Mouse (Mus musculus): ENCODE results near the gene Flnc. TPM values are rescaled to one million over a fixed set of nuclear protein-coding genes. Genes with fewer than 3 reads are reported as not detected.
A peak's percentile ranks its signal among the peaks of the same experiment; 100 is the strongest.

Flnc gene
- polyA plus RNA-seq, 1 experiment from 2014 or later = 6.1 TPM

- Histone ChIP-seq H3K36me3 (ENCODE audit: control insufficient read depth, insufficient read depth, low read length) (peaks cover 11% of the 10 kb centered on the region), H3K4me1 (ENCODE audit: control insufficient read depth, insufficient read depth, low read length) (peaks cover 7% of the 10 kb centered on the region; the same call in 1 of the 2 replicates), H3K27me3 (replicated peaks; ENCODE audit: control insufficient read depth, insufficient read depth, low read length) (no peaks in the 10 kb centered on the region), H3K9ac (ENCODE audit: low read depth, low read length) (peak within 1 kb of the TSS; percentile 82), H3K9me3 (ENCODE audit: control insufficient read depth, low read length) (no peaks in the 10 kb centered on the region), H3K27ac (ENCODE audit: low read length) (peak within 1 kb of the TSS; percentile 79), H3K4me3 (ENCODE audit: low read length) (peak within 1 kb of the TSS; percentile 75), H3K4me2 (ENCODE audit: low read depth, low read length) (peak within 1 kb of the TSS; percentile 67)
- WGBS = under 1% methylated on average over 39 of the region's 39 CpGs
- ATAC-seq = peak; percentile 94
Observed at GRCm38 (mm10) chr6:29467583-29468354, 34.7 kb downstream of the Flnc start, which contains the start of gene Atp6v1f. Atp6v1f (plus strand) TSS chr6:29467718.

GRCm38 (mm10) chr6:29468851-29469250 is 35.8 kb downstream of the Flnc start:
- peaks cover 7% of the 10 kb centered on the region; the same call in 1 of the 2 replicates for H3K4me1 ChIP-seq (ENCODE audit: control insufficient read depth, insufficient read depth, low read length)
- H3K4me3 ChIP-seq (ENCODE audit: low read length) = peak overlapping the region; percentile 75
- no peak overlapping the region for H3K27ac ChIP-seq (ENCODE audit: low read length)
- no peaks in the 10 kb centered on the region for H3K27me3 ChIP-seq (replicated peaks; ENCODE audit: control insufficient read depth, insufficient read depth, low read length)
- H3K9me3 ChIP-seq (ENCODE audit: control insufficient read depth, low read length) = no peaks in the 10 kb centered on the region
- no peak for ATAC-seq
- 78% methylated on average over 3 of the region's 3 CpGs for WGBS
- peaks cover 13% of the 10 kb centered on the region for H3K36me3 ChIP-seq (ENCODE audit: control insufficient read depth, insufficient read depth, low read length)
- peak overlapping the region; percentile 82 for H3K9ac ChIP-seq (ENCODE audit: low read depth, low read length)
- peak overlapping the region; percentile 67 for H3K4me2 ChIP-seq (ENCODE audit: low read depth, low read length)

GRCm38 (mm10) chr6:29471137-29471536 is 38.1 kb downstream of the Flnc start, which contains the start of gene Atp6v1fnb:
Atp6v1fnb (plus strand) TSS chr6:29471437.
- Histone ChIP-seq H3K27me3 (replicated peaks; ENCODE audit: control insufficient read depth, insufficient read depth, low read length) (no peaks in the 10 kb centered on the region), H3K4me3 (ENCODE audit: low read length) (no peak within 1 kb of the TSS), H3K27ac (ENCODE audit: low read length) (no peak within 1 kb of the TSS), H3K9ac (ENCODE audit: low read depth, low read length) (no peak within 1 kb of the TSS), H3K9me3 (ENCODE audit: control insufficient read depth, low read length) (no peaks in the 10 kb centered on the region), H3K36me3 (ENCODE audit: control insufficient read depth, insufficient read depth, low read length) (peaks cover 13% of the 10 kb centered on the region), H3K4me2 (ENCODE audit: low read depth, low read length) (no peak within 1 kb of the TSS), H3K4me1 (ENCODE audit: control insufficient read depth, insufficient read depth, low read length) (peaks cover 11% of the 10 kb centered on the region)
- 87% methylated on average over 4 of the region's 4 CpGs for WGBS
- no peak for ATAC-seq

- Histone ChIP-seq H3K9ac (ENCODE audit: low read depth, low read length) (peak overlapping the region; percentile 65), H3K4me2 (ENCODE audit: low read depth, low read length) (peak overlapping the region; percentile 89), H3K27ac (ENCODE audit: low read length) (no peak overlapping the region), H3K9me3 (ENCODE audit: control insufficient read depth, low read length) (no peaks in the 10 kb centered on the region), H3K27me3 (replicated peaks; ENCODE audit: control insufficient read depth, insufficient read depth, low read length) (no peaks in the 10 kb centered on the region), H3K4me1 (ENCODE audit: control insufficient read depth, insufficient read depth, low read length) (peaks cover 4% of the 10 kb centered on the region; the same call in 1 of the 2 replicates), H3K36me3 (ENCODE audit: control insufficient read depth, insufficient read depth, low read length) (peaks cover 13% of the 10 kb centered on the region), H3K4me3 (ENCODE audit: low read length) (peak overlapping the region; percentile 58)
- peak; percentile 97 for ATAC-seq
- whole genome bisulfite sequencing = 6% methylated on average over 33 of the region's 33 CpGs
Observed at GRCm38 (mm10) chr6:29473941-29474691, 41.1 kb downstream of the Flnc start.

GRCm38 (mm10) chr6:29474736-29475135 is 41.7 kb downstream of the Flnc start:
- H3K4me1 ChIP-seq (ENCODE audit: control insufficient read depth, insufficient read depth, low read length) = peaks cover 4% of the 10 kb centered on the region; the same call in 1 of the 2 replicates
- no peak overlapping the region for H3K4me3 ChIP-seq (ENCODE audit: low read length)
- H3K27me3 ChIP-seq (replicated peaks; ENCODE audit: control insufficient read depth, insufficient read depth, low read length) = no peaks in the 10 kb centered on the region
- no peak overlapping the region for H3K9ac ChIP-seq (ENCODE audit: low read depth, low read length)
- no peak overlapping the region for H3K4me2 ChIP-seq (ENCODE audit: low read depth, low read length)
- 52% methylated on average over 2 of the region's 2 CpGs for WGBS
- no peak for ATAC-seq
- H3K9me3 ChIP-seq (ENCODE audit: control insufficient read depth, low read length) = no peaks in the 10 kb centered on the region
- H3K27ac ChIP-seq (ENCODE audit: low read length) = no peak overlapping the region
- peaks cover 13% of the 10 kb centered on the region for H3K36me3 ChIP-seq (ENCODE audit: control insufficient read depth, insufficient read depth, low read length)

GRCm38 (mm10) chr6:29482691-29483090 is 49.6 kb downstream of the Flnc start:
- no peak overlapping the region for H3K4me3 ChIP-seq (ENCODE audit: low read length)
- no peaks in the 10 kb centered on the region for H3K27me3 ChIP-seq (replicated peaks; ENCODE audit: control insufficient read depth, insufficient read depth, low read length)
- no peak overlapping the region for H3K27ac ChIP-seq (ENCODE audit: low read length)
- ATAC-seq = no peak
- no peak overlapping the region for H3K9ac ChIP-seq (ENCODE audit: low read depth, low read length)
- H3K4me1 ChIP-seq (ENCODE audit: control insufficient read depth, insufficient read depth, low read length) = 0 out of 2 replicates have a peak, but pooled peaks cover 7% of the 10 kb centered on the region
- no peak overlapping the region for H3K4me2 ChIP-seq (ENCODE audit: low read depth, low read length)
- WGBS = 89% methylated on average over 13 of the region's 13 CpGs
- H3K36me3 ChIP-seq (ENCODE audit: control insufficient read depth, insufficient read depth, low read length) = no peaks in the 10 kb centered on the region
- H3K9me3 ChIP-seq (ENCODE audit: control insufficient read depth, low read length) = no peaks in the 10 kb centered on the region

GRCm38 (mm10) chr6:29484716-29485559 is 51.9 kb downstream of the Flnc start:
- Histone ChIP-seq H3K4me2 (ENCODE audit: low read depth, low read length) (peak overlapping the region; percentile 96), H3K27ac (ENCODE audit: low read length) (no peak overlapping the region), H3K4me1 (ENCODE audit: control insufficient read depth, insufficient read depth, low read length) (0 out of 2 replicates have a peak, but pooled peaks cover 7% of the 10 kb centered on the region), H3K4me3 (ENCODE audit: low read length) (peak overlapping the region; percentile 52), H3K36me3 (ENCODE audit: control insufficient read depth, insufficient read depth, low read length) (no peaks in the 10 kb centered on the region), H3K9me3 (ENCODE audit: control insufficient read depth, low read length) (no peaks in the 10 kb centered on the region), H3K9ac (ENCODE audit: low read depth, low read length) (peak overlapping the region; percentile 66), H3K27me3 (replicated peaks; ENCODE audit: control insufficient read depth, insufficient read depth, low read length) (no peaks in the 10 kb centered on the region)
- ATAC-seq = peak; percentile 75
- WGBS = 8% methylated on average over 26 of the region's 26 CpGs

- Histone ChIP-seq H3K27ac (ENCODE audit: low read length) (no peak overlapping the region), H3K36me3 (ENCODE audit: control insufficient read depth, insufficient read depth, low read length) (no peaks in the 10 kb centered on the region), H3K4me1 (ENCODE audit: control insufficient read depth, insufficient read depth, low read length) (0 out of 2 replicates have a peak, but pooled peaks cover 7% of the 10 kb centered on the region), H3K9me3 (ENCODE audit: control insufficient read depth, low read length) (no peaks in the 10 kb centered on the region), H3K4me2 (ENCODE audit: low read depth, low read length) (no peak overlapping the region), H3K27me3 (replicated peaks; ENCODE audit: control insufficient read depth, insufficient read depth, low read length) (no peaks in the 10 kb centered on the region), H3K9ac (ENCODE audit: low read depth, low read length) (no peak overlapping the region), H3K4me3 (ENCODE audit: low read length) (no peak overlapping the region)
- 50% methylated on average over 2 of the region's 2 CpGs for WGBS
- ATAC-seq = no peak
Observed at GRCm38 (mm10) chr6:29485951-29486350, 52.9 kb downstream of the Flnc start.

Data from intestine, embryonic 16.5 days (tissue).